Mouse (Mus musculus) adrenal gland, postnatal 4 days (tissue): ENCODE measurements at regions not wholly inside any gene's neighbourhood (a gene's known extent, or its start where the extent isn't known, plus 50 kb on each side); places are given as distances from the start of the nearest gene placed in this dataset.

Source experiments
- DNase-seq, 2 experiments: peaks; one replicate each; pipeline ENCODE4 v3.0.0; 2021 to 2022; ENCODE audit warnings: low spot score in 2 of 2, mixed read lengths in 2 of 2

DNA sequence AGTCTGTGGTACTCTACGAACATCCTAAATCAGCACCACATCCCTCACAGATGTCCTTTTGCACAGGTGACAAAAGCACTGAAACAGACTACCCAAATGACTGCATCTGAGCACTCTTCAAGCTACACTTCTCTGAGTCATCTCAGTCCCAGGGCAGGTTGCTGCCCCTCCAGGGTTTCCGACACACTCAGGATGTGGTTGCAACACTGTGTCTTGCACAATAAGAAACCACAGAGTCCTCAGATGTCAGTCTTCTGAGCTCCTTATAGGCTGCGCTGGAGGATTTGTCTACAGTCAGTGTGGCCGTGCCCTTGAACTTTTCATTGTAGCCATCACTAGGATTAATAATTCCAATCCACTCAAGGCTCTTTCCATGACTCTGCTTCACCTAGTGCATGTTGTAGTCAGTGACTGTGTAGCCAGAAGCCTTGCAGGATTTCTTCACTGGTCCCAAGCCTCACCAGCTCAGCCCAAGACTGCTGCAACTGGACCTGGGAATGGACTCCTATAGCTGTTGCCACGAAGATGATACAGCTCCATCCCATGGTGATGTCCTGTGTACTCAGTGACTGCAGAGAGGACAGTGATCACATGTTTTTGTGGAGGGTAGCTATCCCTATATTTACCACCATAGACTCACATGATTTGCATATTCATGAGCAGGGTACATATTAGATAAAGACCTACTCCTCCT, 1103.3 kb upstream of the Tenm3 start:
- DNase-seq = peak in 1 of 2 experiments; percentile 3

DNA sequence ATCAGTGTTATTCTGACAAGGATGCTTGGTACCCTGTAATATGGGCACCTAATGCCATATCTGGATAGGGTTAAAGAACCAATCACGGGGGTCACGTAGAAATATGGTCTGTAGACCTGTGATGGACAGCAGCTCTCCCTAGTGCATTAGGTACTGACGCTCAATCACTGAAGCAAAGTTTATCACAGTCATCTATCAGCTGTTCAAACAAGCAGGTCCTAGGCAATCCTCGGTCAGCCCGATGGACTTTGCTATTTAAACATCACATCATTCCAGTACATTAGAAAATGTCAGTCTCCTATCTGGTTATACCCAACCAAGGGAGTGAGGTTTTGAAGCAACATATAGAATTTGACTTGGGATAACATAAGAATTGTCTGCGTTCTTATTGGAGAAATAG, 1088.4 kb upstream of the Tenm3 start:
- no peak for DNase-seq

DNA sequence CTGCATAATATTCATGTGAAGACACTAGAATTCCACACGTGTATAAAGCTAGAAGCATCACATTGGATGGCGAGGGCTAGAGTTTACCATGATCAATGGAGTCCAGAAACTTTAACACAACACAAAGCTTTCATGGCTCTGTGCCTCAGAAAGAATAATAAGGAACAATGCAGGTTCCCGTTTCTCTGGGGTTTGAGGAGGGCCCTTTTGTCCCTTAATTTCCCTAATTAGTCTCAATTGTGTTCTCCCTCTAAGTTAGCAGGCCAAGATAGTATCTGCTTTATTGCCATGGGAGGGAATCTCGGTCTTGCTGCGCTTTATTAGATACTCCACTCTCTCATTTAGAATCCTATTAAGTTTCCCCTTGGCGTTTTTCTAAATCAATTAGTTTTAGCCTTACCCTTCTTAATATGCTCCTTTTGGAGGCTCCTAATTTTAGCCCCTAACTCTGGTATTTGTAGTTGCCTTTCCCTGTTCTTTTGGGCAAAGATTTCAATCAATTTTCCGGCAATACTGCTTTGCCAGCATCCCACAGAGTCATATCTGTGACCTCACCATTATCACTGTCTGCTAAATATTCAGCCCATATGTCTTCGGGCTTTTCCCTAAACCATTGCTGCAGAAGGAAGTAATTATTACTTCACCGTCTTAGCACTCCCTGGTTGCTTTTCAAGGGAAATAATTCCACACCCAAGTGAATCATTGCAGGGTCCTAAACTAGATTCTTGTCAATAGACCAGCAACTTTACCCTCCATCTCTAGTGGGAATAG, 1082.8 kb upstream of the Tenm3 start:
- DNase-seq = no peak

DNA sequence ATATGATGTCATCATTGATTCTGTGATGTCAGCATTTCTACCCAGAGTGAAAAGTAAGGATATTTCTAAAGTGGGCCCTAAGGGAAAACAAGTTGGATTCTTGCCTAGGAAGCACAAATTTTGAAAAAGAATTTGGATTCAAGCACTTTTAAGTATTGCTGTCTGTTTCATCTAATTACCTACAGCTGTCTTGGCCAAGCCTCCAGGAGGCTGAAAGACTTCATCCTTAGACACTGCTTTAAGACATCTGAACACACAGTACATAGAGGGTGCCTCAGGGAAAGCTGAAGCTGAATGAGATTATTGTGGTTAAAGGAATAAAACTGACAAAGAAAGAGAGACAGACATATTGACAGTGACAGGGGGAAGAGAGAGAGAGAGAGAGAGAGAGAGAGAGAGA, 1061.3 kb upstream of the Tenm3 start:
- DNase-seq = no peak

DNA sequence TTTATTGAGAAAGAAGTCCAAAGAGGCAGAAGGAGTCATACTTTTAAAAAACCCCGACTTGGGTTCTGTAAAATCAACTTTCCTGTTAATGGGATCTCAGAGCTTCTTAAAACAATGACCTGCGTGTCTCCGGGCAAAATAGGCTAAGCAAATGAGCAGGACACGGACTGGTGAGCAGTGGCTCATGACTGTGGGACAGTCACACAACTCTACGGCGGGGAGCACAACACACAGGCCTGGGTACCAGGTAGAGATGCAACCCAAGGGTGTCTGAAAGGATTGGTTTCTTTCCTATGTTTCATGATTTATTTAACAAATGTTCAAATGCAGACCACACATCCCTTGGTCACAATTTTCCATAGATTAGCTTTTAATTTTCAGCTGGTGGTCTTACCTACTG, 1058.3 kb upstream of the Tenm3 start:
- no peak for DNase-seq

DNA sequence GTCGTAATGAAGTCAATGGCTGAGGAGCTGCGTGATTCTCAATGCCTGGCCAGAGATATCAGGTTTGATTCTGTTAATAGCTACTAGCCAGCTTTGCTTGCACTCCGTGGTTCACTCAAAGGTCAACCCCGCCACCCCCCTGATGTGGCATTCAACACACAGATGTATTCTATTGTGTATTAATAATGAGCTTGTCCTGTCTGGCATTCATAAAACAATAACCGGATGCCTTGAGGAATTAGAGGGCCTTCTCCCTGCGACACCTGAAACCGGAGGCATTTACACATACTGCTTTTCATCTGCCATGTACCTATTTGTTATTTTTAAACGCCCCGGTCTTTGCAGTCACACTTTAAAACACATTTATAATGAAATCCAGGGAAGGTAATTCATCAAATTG, 1057.8 kb upstream of the Tenm3 start:
- DNase-seq = no peak
